Mouse (Mus musculus) embryonic facial prominence, embryonic 14.5 days (tissue): ENCODE measurements around the gene Kcna3. TPM values are rescaled to one million over a fixed set of nuclear protein-coding genes. Genes with fewer than 3 reads are reported as not detected.

Experiments used
- ATAC-seq: fragments of 200-750 bp; cut with Nextera tagmentation; 2 replicates; pipeline ENCODE4 v1.8.0; 2017; ENCODE audit warnings: low read depth, moderate number of reproducible peaks, moderate TSS enrichment
- DNase-seq: peaks from one replicate; pipeline ENCODE4 v3.0.0-alpha.2; 2015; ENCODE audit warnings: low spot score
- H3K27ac ChIP-seq: fragments of 300-500 bp; sonication (generic); replicated peaks from 2 replicates; pipeline ENCODE4 v1.5.1; 2014; ENCODE audit warnings: low read depth, mild to moderate bottlenecking, low read length, moderate library complexity
- H3K27me3 ChIP-seq: fragments of 300-500 bp; sonication (generic); replicated peaks from 2 replicates; pipeline ENCODE4 v1.6.1; 2014; ENCODE audit warnings: low read length; ENCODE audit not compliant: control insufficient read depth, insufficient read depth
- H3K36me3 ChIP-seq: fragments of 300-500 bp; sonication (generic); 2 replicates; pipeline ENCODE4 v1.6.1; 2014; ENCODE audit warnings: low read length, mixed read lengths; ENCODE audit not compliant: control insufficient read depth, insufficient read depth
- H3K4me1 ChIP-seq: fragments of 300-500 bp; sonication (generic); 2 replicates; pipeline ENCODE4 v1.6.1; 2014; ENCODE audit warnings: antibody characterized with exemption, low read length; ENCODE audit not compliant: control insufficient read depth, insufficient read depth
- H3K4me2 ChIP-seq: fragments of 300-500 bp; sonication (generic); 2 replicates; pipeline ENCODE4 v1.6.1; 2014; ENCODE audit warnings: low read depth, mild to moderate bottlenecking, low read length, moderate library complexity, mixed read lengths
- H3K4me3 ChIP-seq: fragments of 300-500 bp; sonication (generic); 2 replicates; pipeline ENCODE4 v1.5.1; 2014; ENCODE audit warnings: low read depth, mild to moderate bottlenecking, low read length
- H3K9ac ChIP-seq: fragments of 300-500 bp; sonication (generic); 2 replicates; pipeline ENCODE4 v1.6.1; 2014; ENCODE audit warnings: low read depth, mild to moderate bottlenecking, low read length, moderate library complexity, mixed read lengths
- H3K9me3 ChIP-seq: fragments of 300-500 bp; sonication (generic); 2 replicates; pipeline ENCODE4 v1.6.1; 2016; ENCODE audit warnings: low read length; ENCODE audit not compliant: control insufficient read depth
- WGBS: fragments of 180-500 bp; shearing (Covaris S2); extraction: QIAGEN DNeasy Blood & Tissue Kit; methylation state at CpG from one replicate; pipeline ENCODE4 v1.1.7; 2014; 5-methylcytosine and 5-hydroxymethylcytosine counted together
- polyA plus RNA-seq: library from polyadenylated mRNA; unstranded; fragments of >200 nt; fragmentation: Nextera tagmentation; extraction: Ambion mirVana; gene quantifications from 2 replicates; pipeline ENCODE4 v1.2.1, GENCODE M21; 2014

Kcna3 gene
- polyA plus RNA-seq, 1 experiment from 2014 or later = 1.0 TPM

- Histone ChIP-seq H3K9ac (no peak overlapping the region), H3K27me3 (peaks cover 14% of the 10 kb centered on the region), H3K36me3 (no peaks in the 10 kb centered on the region), H3K9me3 (no peaks in the 10 kb centered on the region), H3K4me2 (no peak overlapping the region), H3K4me1 (no peaks in the 10 kb centered on the region; the same call in none of the 2 replicates), H3K27ac (no peak overlapping the region), H3K4me3 (no peak overlapping the region)
- ATAC-seq = no peak
- DNase-seq = no peak
Observed at GRCm38 (mm10) chr3:107039306-107039705, 3.3 kb downstream of the Kcna3 start.

GRCm38 (mm10) chr3:107040408-107040807 is 4.4 kb downstream of the Kcna3 start:
- Histone ChIP-seq H3K4me1 (no peaks in the 10 kb centered on the region; the same call in none of the 2 replicates), H3K36me3 (no peaks in the 10 kb centered on the region), H3K4me3 (no peak overlapping the region), H3K27me3 (peaks cover 14% of the 10 kb centered on the region), H3K9ac (no peak overlapping the region), H3K4me2 (no peak overlapping the region), H3K9me3 (no peaks in the 10 kb centered on the region), H3K27ac (no peak overlapping the region)
- ATAC-seq (no peak), DNase-seq (no peak)
- WGBS = 82% methylated on average over 3 of the region's 3 CpGs

GRCm38 (mm10) chr3:107041718-107042117 is 5.7 kb downstream of the Kcna3 start:
- Histone ChIP-seq H3K4me1 (no peaks in the 10 kb centered on the region; the same call in none of the 2 replicates), H3K4me3 (no peak overlapping the region), H3K4me2 (no peak overlapping the region), H3K9ac (no peak overlapping the region), H3K36me3 (no peaks in the 10 kb centered on the region), H3K27ac (no peak overlapping the region), H3K9me3 (no peaks in the 10 kb centered on the region), H3K27me3 (peaks cover 13% of the 10 kb centered on the region)
- DNase-seq (no peak), ATAC-seq (no peak)
- WGBS = 84% methylated on average over 1 of the region's 1 CpGs

GRCm38 (mm10) chr3:107061468-107061867 is 25.5 kb downstream of the Kcna3 start:
- H3K4me2 ChIP-seq = no peak overlapping the region
- no peak for ATAC-seq
- no peak overlapping the region for H3K27ac ChIP-seq
- H3K9me3 ChIP-seq = no peaks in the 10 kb centered on the region
- H3K36me3 ChIP-seq = no peaks in the 10 kb centered on the region
- no peaks in the 10 kb centered on the region for H3K4me1 ChIP-seq
- no peak overlapping the region for H3K4me3 ChIP-seq
- 84% methylated on average over 1 of the region's 1 CpGs for WGBS
- no peaks in the 10 kb centered on the region for H3K27me3 ChIP-seq
- DNase-seq = no peak
- no peak overlapping the region for H3K9ac ChIP-seq

- H3K4me2 ChIP-seq = no peak overlapping the region
- H3K4me3 ChIP-seq = no peak overlapping the region
- H3K27ac ChIP-seq = no peak overlapping the region
- H3K9me3 ChIP-seq = no peaks in the 10 kb centered on the region
- no peak for ATAC-seq
- no peak overlapping the region for H3K9ac ChIP-seq
- 45% methylated on average over 1 of the region's 1 CpGs for WGBS
- H3K4me1 ChIP-seq = no peaks in the 10 kb centered on the region
- H3K36me3 ChIP-seq = no peaks in the 10 kb centered on the region
- DNase-seq = peak; percentile 4
- H3K27me3 ChIP-seq = no peaks in the 10 kb centered on the region
Observed at GRCm38 (mm10) chr3:107062771-107063170, 26.8 kb downstream of the Kcna3 start.

GRCm38 (mm10) chr3:107065510-107066095 is 29.6 kb downstream of the Kcna3 start:
- no peak overlapping the region for H3K4me2 ChIP-seq
- no peaks in the 10 kb centered on the region for H3K36me3 ChIP-seq
- no peaks in the 10 kb centered on the region for H3K9me3 ChIP-seq
- no peaks in the 10 kb centered on the region for H3K4me1 ChIP-seq
- 74% methylated on average over 6 of the region's 6 CpGs for WGBS
- H3K27me3 ChIP-seq = no peaks in the 10 kb centered on the region
- H3K9ac ChIP-seq = no peak overlapping the region
- no peak overlapping the region for H3K27ac ChIP-seq
- H3K4me3 ChIP-seq = no peak overlapping the region
- ATAC-seq = no peak
- no peak for DNase-seq

GRCm38 (mm10) chr3:107066165-107066850 is 30.3 kb downstream of the Kcna3 start:
- H3K27ac ChIP-seq = no peak overlapping the region
- H3K4me3 ChIP-seq = no peak overlapping the region
- H3K4me1 ChIP-seq = no peaks in the 10 kb centered on the region
- ATAC-seq (no peak), DNase-seq (no peak)
- H3K36me3 ChIP-seq = no peaks in the 10 kb centered on the region
- H3K9me3 ChIP-seq = no peaks in the 10 kb centered on the region
- 88% methylated on average over 7 of the region's 7 CpGs for WGBS
- H3K4me2 ChIP-seq = no peak overlapping the region
- no peaks in the 10 kb centered on the region for H3K27me3 ChIP-seq
- no peak overlapping the region for H3K9ac ChIP-seq

GRCm38 (mm10) chr3:107067245-107067644 is 31.3 kb downstream of the Kcna3 start:
- H3K4me3 ChIP-seq = no peak overlapping the region
- H3K9ac ChIP-seq = no peak overlapping the region
- no peak for DNase-seq
- H3K27me3 ChIP-seq = no peaks in the 10 kb centered on the region
- H3K27ac ChIP-seq = no peak overlapping the region
- H3K4me2 ChIP-seq = no peak overlapping the region
- no peaks in the 10 kb centered on the region for H3K4me1 ChIP-seq
- WGBS = 72% methylated on average over 6 of the region's 6 CpGs
- H3K9me3 ChIP-seq = no peaks in the 10 kb centered on the region
- H3K36me3 ChIP-seq = no peaks in the 10 kb centered on the region
- no peak for ATAC-seq

GRCm38 (mm10) chr3:107073863-107074262 is 37.9 kb downstream of the Kcna3 start:
- Histone ChIP-seq H3K9ac (no peak overlapping the region), H3K9me3 (no peaks in the 10 kb centered on the region), H3K4me1 (no peaks in the 10 kb centered on the region), H3K27ac (no peak overlapping the region), H3K4me3 (no peak overlapping the region), H3K36me3 (no peaks in the 10 kb centered on the region), H3K4me2 (no peak overlapping the region), H3K27me3 (no peaks in the 10 kb centered on the region)
- 75% methylated on average over 2 of the region's 2 CpGs for WGBS
- ATAC-seq = no peak
- DNase-seq = no peak
